Mouse (Mus musculus) erythroblast, embryonic 14.5 days (primary cell): ENCODE data around the gene Ywhag.

Experiments
- GATA1 ChIP-seq: IDR thresholded peaks from 2 replicates; pipeline ENCODE4 v1.6.1; 2012; ENCODE audit warnings: low read length, inconsistent platforms, mixed read lengths
- TAL1 ChIP-seq: IDR thresholded peaks from 3 replicates; pipeline ENCODE4 v1.6.1; 2012; ENCODE audit warnings: low read length, inconsistent platforms, mixed read lengths

DNA sequence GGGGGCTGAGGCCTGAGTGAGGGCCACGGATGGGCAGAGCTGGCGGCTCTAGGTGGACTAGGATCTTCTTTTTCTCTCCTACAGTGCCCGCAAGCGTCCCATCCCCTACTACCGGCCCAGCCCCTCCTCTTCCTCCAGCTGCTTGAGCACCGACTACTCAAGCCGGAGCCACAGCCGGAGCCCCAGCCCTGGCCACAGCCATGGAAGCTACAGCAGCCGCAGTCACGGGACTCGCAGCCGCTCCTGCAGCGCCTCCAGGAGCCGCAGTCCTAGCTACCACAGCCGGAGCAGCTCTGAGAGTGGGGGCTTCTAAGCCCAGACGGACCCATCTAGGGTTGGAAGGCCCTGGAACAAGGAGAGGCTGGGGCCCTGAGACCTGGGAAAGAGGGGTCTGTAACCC lies 61.4 kb downstream of the Ywhag start:
- TF ChIP-seq TAL1 = no peak
- no peak for TF ChIP-seq GATA1
